Mouse (Mus musculus): ENCODE measurements around the gene Rnf157. TPM values are rescaled to one million over a fixed set of nuclear protein-coding genes. Genes with fewer than 3 reads are reported as not detected.

Rnf157 gene
- polyA plus RNA-seq (2017; shearing (Covaris generic)): 98.2 TPM

GRCm38 (mm10) chr11:116412904-116413630 is at the start of gene Rnf157:
Gene Rnf157, minus strand, starts transcription at chr11:116413032.

DNA sequence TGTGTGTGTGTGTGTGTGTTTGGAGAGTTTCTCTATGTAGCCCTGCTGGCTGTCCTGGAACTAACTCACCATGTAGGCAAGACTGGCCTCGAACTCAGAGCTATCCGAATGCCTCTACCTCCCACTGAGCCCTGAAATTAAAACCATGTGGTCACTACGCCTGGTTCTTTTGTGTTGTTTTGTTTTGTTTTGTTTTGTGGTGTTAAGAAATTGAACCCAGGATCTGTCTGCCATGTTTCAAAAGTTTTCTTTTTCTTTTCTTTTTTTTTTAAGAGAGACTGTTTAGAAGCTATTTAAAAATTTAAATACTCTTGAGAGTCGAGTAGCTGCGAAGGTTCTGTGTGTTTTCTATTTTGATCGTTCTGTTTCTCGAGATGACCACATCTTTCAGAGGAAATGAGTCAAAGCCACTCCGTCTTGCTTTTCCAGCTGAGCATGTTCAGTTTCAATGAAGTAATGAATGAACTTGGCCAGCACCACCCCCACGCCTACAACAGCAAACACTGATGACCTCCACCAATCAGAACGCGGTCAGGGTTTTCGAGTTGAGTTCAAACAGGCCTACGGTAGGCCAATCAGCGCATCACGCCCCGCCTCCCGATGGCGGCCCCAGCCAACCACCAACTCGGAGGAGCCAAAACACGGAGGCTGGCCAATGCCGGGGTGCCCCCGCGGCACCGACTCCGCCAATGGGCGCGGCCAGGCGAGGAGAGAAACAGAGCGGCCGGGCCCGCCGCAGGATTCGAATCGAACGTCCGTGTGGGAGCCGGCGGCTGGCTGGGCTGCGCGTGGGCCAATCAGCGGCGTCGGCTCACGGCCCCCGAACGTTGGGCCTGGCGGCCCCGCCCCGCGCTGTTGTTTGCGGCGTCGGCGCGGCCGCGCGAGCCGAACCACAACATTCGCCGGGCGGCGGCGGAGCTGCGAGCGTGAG is 20.8 kb upstream of the Rnf157 start, which contains the start of gene Ubald2:
TSS of gene Ubald2 (plus strand) at position 739 of the 931 bp plus-strand sequence.

DNA sequence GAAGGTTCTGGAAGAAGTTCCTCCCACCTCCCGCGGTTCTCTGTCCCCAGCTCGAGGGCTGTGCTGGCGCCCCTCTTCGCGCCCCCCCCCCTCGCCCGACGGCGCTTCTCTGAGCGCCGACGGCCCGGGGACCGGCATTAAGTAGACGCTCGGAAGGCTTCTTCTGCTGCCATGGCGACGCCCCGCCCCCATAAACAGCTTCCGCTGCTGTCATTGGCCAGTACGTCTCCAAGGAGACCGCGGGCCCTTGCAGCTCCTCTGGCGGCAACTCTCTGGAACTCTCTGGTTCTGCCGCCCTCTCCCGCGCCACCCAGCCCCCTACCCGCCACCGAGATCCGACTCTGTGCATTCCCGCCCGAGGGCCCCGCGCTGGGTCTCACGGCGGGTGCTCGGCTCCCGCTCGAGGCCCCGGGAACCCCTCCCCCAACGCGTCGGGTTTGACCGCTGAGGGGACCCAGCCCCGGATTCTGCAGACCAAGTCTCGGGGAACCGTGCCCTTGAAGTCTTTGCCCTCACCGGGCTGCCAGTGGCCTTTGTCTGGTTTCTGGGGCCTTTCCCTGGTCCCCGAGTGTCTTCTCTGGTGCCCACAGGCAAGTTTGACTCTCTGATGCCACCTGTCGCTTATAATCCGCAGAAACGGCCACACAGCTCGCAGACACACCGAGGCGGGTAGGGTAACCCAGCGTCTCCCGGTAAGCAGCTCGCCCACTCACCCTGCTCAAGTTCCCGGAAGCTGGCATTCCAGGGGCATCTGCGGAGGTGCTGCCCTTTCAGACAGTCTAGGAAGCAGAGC is 77.4 kb downstream of the Rnf157 start, which contains the start of gene Foxj1:
TSS of gene Foxj1 (minus strand) at position 156 of the 793 bp plus-strand sequence.

GRCm38 (mm10) chr11:116307019-116307725 is 105.7 kb downstream of the Rnf157 start, which contains the start of gene Exoc7:
Gene Exoc7, minus strand, starts transcription at chr11:116307233.

Other genes with a start within 250 kb of the Rnf157 start
- gene Fbf1, start 244.9 kb downstream of the Rnf157 start, polyA plus RNA-seq (2017; shearing (Covaris generic)): 6.1 TPM
- 27.9 TPM for gene Ten1, start 214.2 kb downstream of the Rnf157 start, polyA plus RNA-seq (2017; shearing (Covaris generic))
- gene Acox1, start 214.0 kb downstream of the Rnf157 start, polyA plus RNA-seq (2017; shearing (Covaris generic)): 20.6 TPM
- gene Evpl, start 175.0 kb downstream of the Rnf157 start, polyA plus RNA-seq (2017; shearing (Covaris generic)): 0.10 TPM
- gene Srp68, start 138.8 kb downstream of the Rnf157 start, polyA plus RNA-seq (2017; shearing (Covaris generic)): 60.8 TPM
- not detected for gene Galr2, start 132.1 kb downstream of the Rnf157 start, polyA plus RNA-seq (2017; shearing (Covaris generic))
- gene Exoc7, start 105.8 kb downstream of the Rnf157 start, polyA plus RNA-seq (2017; shearing (Covaris generic)): 46.4 TPM
- gene Foxj1, start 77.6 kb downstream of the Rnf157 start, polyA plus RNA-seq (2017; shearing (Covaris generic)): 0.24 TPM
- 963 TPM for gene Ubald2, start 21.1 kb upstream of the Rnf157 start, polyA plus RNA-seq (2017; shearing (Covaris generic))
- not detected for gene Qrich2, start 53.2 kb upstream of the Rnf157 start, polyA plus RNA-seq (2017; shearing (Covaris generic))
- 118 TPM for gene Prpsap1, start 81.2 kb upstream of the Rnf157 start, polyA plus RNA-seq (2017; shearing (Covaris generic))
- gene Sphk1, start 117.9 kb upstream of the Rnf157 start, polyA plus RNA-seq (2017; shearing (Covaris generic)): 0.31 TPM
- 16.2 TPM for gene Ube2o, start 168.4 kb upstream of the Rnf157 start, polyA plus RNA-seq (2017; shearing (Covaris generic))
- gene Aanat, start 173.4 kb upstream of the Rnf157 start, polyA plus RNA-seq (2017; shearing (Covaris generic)): not detected
- gene Rhbdf2, start 214.0 kb upstream of the Rnf157 start, polyA plus RNA-seq (2017; shearing (Covaris generic)): 19.5 TPM
- not detected for gene Prcd, start 240.5 kb upstream of the Rnf157 start, polyA plus RNA-seq (2017; shearing (Covaris generic))
- not detected for gene Cygb, start 241.3 kb upstream of the Rnf157 start, polyA plus RNA-seq (2017; shearing (Covaris generic))

Data from effector memory CD4-positive, alpha-beta T cell, adult 5 months (primary cell).